Mouse (Mus musculus): ENCODE data around the gene Arid1a. TPM values are rescaled to one million over a fixed set of nuclear protein-coding genes. Genes with fewer than 3 reads are reported as not detected.

The Arid1a gene
- total RNA-seq, 1 experiment from 2014 or later, result 100 TPM

DNA sequence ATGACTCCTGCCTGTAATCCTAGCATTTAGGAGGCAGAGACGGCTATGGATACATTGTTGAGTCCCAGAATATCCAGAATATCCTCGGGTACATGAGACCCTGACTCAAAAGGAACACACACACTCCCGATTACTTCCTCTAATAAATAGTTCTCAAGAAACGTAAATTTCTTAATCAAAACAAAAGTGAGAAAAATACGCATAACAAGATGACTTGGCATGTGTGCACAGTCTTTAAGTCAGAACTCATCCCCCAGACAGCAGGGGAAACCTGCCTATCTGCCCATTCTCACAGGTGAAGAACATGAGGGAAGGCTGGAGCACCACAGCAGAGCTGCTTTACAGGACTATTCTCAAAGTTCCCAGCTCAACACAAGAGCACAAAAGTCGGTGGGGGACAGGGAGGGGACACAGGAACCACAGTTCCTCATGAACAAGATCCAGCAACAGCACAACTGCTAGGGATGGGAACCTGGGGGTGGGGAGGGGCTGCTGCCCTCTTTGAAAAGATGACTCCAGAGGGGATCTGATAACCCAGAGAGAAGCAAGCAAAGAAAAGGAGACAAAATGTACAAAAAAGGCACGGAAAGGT is 6.3 kb downstream of the Arid1a start:
- ATAC-seq (ENCODE audit: extremely low read depth, insufficient number of reproducible peaks, low FRiP score, poor library complexity, severe bottlenecking), result no peak

DNA sequence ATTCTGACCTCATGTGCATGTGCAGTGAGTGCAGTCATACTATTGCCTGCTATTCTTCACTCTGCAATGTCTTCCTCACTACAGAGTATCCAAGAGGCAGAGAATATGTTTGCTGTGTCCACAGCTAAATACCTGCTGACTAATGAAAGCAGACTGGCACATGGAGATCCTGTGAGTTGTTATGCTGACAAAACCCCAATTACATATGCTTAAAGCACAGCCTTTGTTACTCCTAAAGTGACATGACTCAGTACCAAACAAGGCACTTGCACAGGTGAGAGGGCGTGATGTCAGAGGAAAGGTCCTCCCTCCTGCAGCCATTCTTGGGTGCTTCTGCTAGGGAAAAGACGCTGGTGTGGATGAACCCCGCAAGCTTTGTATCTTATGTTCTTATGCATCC is 21.3 kb downstream of the Arid1a start:
- ATAC-seq (ENCODE audit: extremely low read depth, insufficient number of reproducible peaks, low FRiP score, poor library complexity, severe bottlenecking), result no peak

DNA sequence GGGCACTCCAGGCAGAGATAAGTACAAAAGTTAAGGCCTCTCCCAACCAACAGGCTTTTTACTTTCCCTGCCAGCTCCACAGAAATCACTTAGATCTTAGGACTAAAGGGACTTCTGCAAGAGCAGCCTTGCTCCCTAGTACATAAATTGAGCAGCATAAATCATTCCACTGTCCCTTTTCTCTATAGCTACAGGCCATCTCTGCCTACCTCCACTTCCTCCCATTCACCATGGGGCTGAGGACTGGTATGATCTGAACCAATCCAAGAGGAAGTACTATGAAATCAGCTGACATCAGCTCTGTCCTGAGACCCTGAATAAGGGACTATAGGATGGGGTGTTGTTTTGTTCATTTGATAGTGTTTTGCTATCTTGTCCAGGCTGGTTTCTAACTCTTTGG is 26.4 kb downstream of the Arid1a start:
- 0 out of 2 replicates have a peak, but pooled peaks have one; percentile 27 for ATAC-seq (ENCODE audit: extremely low read depth, insufficient number of reproducible peaks, low FRiP score, poor library complexity, severe bottlenecking)

DNA sequence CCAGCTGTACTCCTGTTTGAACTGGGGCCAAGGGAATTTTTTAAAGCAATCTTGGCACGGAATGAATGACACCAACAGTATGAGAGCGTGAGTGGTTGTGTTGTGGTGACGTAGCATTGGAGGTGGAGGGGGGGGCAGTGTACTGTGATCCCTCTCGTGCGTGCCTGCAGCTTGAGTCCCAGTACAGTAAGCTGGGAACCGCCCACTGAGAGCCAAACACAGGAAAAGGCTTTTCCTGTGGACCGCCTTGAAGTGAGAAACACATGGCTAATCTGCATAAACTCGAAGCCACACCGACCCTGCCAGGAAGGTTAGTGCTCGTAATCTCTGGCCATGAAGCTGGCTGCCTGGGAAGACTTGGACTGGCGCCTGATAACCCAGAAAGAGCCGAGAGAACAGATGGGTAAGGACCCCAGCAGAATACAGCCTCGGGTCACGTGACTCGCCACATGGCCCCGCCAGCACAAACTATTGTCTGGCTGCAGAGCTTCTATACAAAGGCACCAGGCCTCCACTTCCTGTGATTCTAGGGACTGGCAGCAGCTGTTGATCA is 27.0 kb downstream of the Arid1a start:
- ATAC-seq (ENCODE audit: extremely low read depth, insufficient number of reproducible peaks, low FRiP score, poor library complexity, severe bottlenecking), result peak; percentile 32; the same call in 1 of the 2 replicates

DNA sequence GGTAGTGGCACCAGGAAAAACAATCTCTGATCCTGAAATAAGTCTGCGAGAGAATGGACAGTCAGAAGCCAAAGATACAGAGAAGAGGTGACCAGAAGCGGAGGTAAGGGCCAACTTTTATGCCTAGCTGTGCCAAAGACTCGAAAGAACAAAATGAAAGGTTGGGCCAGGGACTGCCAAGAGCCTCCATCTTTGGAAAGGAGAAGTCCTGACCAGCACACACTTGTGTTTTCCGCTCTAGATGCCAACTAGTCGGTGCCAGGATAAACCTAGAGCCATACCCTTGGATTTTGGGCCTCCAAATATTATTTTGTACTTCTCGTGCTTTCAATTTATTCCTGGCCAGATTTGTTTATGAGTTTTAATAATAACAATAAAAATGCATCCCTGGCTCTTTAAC is 27.6 kb downstream of the Arid1a start:
- ATAC-seq (ENCODE audit: extremely low read depth, insufficient number of reproducible peaks, low FRiP score, poor library complexity, severe bottlenecking), result no peak

DNA sequence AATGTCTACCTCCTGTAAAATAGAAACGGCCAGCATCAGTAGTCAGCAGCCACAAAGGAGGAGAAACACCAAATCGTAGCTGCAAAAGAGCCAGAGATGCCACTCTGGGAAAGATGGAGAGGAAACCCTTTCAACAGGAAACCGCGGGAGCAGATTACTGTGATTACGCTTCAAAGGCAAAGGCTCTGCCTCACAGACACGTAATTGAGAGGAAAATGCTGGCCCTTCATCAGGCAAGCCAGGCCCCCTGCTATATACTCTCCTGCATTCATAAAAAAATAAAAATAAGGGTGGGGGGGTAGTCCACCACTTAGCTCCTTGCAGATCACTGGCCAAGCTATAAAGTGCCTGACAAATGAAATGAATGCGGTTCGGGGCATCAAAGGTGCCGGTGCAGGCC is 28.3 kb downstream of the Arid1a start:
- no peak for ATAC-seq (ENCODE audit: extremely low read depth, insufficient number of reproducible peaks, low FRiP score, poor library complexity, severe bottlenecking)

DNA sequence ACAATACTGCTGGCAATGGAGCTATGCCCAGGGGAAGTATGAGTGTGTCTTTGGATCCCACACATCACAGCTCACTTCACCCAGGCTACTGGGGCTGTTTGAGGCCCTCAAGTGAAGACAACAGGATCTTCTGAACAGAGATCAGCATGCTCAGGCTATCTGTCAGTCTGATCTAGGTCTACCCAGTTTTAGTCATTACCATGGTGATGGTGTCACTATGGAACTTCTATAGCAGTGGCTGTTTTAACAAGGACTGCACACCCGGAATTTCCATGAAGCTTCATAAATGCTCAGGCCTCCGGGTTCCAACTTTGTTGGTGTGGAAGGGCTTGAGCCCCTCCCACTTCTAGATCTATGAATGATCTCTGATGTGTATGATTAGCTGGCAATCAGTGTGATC is 30.9 kb downstream of the Arid1a start:
- ATAC-seq (ENCODE audit: extremely low read depth, insufficient number of reproducible peaks, low FRiP score, poor library complexity, severe bottlenecking), result no peak

DNA sequence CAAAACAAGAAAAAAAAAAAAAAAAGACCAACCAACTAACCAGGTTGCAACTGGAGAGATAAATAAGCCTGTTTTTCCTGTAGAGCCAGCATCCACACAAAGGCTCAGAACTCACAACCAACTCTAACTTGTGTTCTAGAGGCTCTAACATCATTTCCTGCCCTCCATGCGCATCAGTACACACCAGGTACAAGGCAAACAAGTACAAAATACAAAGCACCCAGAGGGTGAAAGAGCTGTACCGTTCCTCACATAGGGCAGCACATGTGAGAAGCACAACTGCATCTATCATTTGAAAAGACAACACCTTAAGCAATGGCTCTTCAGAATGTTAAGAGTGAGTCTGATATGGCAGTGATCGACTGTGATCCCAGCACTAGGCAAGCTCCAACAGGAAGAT is 36.8 kb downstream of the Arid1a start:
- ATAC-seq (ENCODE audit: extremely low read depth, insufficient number of reproducible peaks, low FRiP score, poor library complexity, severe bottlenecking), result no peak

DNA sequence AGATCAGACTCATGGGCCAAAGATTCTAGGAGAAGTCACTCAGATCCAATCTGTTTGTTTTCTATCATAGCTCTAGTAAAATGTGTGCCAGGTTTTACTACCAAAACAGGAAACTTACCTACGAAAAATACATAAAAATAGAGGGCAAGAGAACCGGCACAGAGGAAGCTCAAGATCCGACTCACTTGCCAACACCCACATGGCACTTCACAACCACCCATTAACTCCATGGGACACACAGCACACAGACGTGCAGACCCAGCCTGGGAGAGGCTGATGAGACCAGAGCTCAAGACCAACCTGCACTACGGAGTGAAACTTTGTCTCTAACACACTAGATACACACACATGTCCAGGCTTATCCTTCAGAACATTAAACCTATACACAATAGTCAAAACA is 43.8 kb downstream of the Arid1a start:
- no peak for ATAC-seq (ENCODE audit: extremely low read depth, insufficient number of reproducible peaks, low FRiP score, poor library complexity, severe bottlenecking)

DNA sequence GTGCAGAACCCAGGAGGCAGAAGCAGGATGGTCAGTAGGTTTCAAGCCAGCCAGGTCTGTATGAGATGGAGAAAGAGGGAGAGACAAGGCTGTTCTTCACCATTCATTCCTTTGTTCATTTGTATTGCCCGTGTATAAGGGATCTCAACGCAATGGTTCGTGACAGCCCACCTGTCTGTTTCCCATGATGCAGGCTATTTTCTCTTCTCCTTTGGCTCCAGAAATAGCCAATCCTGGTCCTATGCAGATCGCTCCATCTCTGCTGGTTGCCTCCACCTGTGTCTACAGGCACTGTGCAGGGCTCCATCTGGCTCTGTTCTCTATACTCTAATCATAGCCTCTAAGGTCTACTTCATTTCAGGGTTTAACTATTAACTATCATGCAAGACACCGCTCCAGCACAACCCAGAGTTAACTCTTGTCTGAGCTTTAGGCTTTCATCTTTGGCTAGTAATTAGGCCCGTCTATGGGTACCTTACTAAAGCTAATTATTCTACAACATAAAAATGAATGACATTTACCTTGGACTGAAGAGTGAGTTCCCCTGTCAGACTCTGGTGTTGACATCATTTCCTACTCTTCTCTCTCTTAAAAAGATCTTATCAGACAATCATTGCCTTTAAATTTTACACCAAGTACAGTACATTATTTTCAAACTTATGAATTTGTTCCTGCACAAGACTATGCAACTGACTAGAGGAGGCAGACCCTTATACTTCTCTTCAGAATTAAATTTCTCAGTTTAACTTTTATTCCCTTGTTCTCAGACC is 45.1 kb downstream of the Arid1a start:
- ATAC-seq (ENCODE audit: extremely low read depth, insufficient number of reproducible peaks, low FRiP score, poor library complexity, severe bottlenecking), result no peak

DNA sequence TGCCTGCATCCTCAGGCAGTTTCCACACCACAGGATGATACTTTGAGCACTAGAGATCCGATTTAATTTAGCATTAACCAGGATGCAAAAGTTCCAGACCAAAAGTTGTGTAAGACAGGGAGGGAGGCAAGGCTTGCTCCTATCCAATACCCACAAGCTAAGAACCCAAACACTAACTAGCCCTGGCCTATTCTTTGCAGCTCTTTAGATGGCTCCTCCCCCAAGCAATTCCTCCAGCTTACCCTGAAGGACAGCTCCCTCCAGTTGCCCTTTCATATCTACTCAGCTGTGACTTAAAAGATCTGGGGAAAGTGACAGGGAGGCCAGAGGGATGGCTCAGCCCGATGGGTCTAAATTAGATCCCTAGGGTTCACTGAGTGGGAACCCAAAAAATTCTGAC is 47.2 kb downstream of the Arid1a start:
- no peak for ATAC-seq (ENCODE audit: extremely low read depth, insufficient number of reproducible peaks, low FRiP score, poor library complexity, severe bottlenecking)

DNA sequence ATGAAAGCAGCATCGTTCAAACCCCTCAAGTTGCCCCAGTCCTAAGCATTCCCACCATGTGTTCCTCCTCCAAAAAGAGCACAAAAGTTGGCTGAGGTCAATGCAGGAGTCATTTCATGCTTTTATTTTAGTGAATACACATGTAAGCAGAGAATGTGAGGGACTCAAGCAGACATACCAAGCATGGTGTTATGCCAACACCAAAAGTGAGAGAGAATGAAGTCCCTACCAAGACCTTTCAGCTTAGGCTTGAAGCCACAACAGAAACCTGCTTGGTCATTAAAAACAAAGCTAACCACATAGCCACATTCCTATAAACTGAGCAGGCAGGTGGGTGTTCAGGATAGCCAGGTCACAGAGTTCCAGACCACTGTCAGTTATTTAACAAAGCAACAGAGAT is 49.1 kb downstream of the Arid1a start:
- ATAC-seq (ENCODE audit: extremely low read depth, insufficient number of reproducible peaks, low FRiP score, poor library complexity, severe bottlenecking), result no peak

DNA sequence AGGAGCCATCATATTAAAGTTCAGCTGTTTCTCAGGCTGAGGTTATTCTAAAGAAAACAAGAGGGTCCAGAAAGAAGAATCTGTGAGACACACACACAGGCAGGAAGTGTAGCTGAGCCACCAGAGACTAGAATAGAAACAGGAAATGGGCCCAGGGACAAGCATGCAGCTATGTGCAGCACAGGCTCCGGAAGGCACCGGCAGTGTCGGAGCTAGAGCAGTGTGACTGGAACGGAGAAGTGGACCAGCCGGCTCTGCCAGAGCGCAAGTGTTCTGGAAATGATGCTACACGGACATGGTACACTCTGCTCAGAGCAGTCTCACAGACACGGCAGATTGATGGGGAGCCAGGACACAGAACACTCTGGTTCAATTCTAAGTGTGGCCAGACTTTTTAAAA is 49.6 kb downstream of the Arid1a start:
- peak; percentile 94 for ATAC-seq (ENCODE audit: extremely low read depth, insufficient number of reproducible peaks, low FRiP score, poor library complexity, severe bottlenecking)

DNA sequence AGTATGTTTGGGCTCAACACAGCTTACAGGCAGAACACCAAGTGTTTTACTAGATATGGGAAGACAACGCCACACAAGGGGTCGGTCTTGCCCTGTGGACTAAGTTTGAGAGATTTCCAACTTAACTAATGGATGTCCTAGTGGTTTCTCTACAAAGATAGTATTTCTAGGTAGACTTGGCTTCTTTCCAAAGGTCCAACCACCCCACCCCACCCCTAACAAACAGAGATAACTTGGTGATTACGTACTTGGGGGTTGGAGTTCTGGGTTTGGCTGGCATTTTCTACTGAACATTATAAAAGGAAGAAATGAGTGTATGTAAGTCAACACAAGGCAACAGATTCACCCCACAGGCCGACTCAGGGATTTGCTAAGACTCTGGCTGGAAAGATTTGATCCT is 51.5 kb downstream of the Arid1a start:
- ATAC-seq (ENCODE audit: extremely low read depth, insufficient number of reproducible peaks, low FRiP score, poor library complexity, severe bottlenecking), result no peak

DNA sequence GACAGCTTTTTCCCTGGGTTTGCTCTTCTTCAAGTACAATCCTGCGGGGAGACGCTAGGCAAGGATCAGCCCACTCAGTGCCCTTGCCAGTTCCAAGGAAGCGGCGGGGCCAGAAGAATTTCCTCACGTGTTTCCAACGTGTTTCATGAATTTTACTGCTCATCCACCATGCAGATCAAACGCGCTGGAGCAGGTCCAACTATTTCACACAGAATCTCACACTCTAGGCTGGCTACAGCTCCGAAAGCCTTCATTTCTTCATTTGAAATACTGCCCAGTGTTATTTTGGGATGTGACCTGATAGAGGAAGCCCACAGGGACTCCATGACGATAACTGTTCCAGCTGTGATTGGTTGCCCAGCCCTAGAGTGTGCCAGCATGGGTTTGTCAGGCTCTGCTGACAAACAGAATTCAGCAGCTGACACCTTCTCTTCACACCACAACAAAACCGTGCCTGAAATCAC is 55.6 kb downstream of the Arid1a start:
- ATAC-seq (ENCODE audit: extremely low read depth, insufficient number of reproducible peaks, low FRiP score, poor library complexity, severe bottlenecking), result no peak

DNA sequence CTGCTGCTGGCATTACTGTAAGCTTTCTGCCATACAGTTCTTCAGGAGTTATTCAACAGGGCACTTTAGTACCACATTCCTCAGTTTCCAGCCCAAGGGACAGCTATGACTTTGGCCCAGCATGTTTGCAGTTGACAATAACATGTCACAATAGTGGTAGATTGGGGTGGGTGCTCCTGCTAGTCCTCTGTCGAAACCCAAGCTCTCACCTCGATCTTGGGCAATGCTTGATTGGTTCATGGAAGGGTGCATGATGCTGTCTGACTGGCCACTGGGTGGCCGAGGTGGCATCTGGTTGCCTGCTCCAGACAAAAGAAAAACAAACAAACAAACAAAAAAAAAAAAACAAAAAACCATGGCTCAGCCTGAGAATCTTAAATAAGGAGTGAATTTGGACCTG is 61.2 kb downstream of the Arid1a start:
- ATAC-seq (ENCODE audit: extremely low read depth, insufficient number of reproducible peaks, low FRiP score, poor library complexity, severe bottlenecking), result no peak

DNA sequence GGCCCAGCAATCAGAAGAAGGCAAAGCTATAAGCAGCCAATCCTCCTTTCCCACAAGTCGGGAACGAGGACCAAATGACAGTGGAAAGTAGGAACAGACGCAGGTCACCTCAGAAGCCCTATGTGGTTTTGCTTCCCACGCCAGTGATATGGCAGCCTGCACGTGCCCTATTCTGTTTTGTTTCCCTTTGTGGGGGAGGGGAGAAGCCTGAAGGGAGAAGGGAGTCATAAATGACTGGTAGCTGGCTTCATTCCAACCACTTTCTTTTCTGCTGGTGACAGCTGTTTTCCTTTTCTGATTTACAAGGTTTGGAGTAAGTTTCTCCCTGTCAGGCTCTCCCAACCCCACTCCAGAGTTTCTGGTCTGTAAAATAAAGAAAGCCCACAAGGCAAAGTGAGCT is 66.3 kb downstream of the Arid1a start:
- no peak for ATAC-seq (ENCODE audit: extremely low read depth, insufficient number of reproducible peaks, low FRiP score, poor library complexity, severe bottlenecking)

DNA sequence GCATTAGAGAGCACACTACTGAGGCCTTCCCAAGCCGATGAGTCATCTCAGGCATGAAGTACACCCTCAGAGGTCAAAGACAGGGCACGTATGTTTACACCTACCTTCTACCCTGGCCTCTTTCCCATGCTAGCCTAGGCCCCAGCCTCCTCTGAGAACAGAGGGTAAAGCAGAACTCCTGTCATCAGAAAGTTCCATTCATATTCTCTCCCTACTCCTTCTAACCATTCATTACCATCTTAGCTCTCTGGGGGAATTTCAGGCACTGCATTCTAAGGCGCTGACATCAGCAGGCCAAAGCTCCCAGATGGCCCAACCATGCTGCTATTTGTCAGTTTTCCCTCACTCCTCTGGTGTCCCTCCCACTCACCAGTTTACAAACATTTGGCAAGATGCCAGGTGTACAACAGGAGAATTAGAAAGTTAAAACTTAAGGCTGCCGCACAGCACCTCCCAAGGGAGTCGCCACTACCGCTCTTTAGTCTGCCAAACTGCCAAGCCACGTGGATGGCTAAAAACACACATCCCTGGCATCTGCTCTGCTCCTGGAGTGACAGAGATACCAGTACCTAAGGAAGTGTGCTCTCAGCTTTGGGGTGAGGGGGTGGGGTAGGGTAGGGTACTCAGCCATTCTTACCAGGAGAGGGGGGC is 68.0 kb downstream of the Arid1a start:
- ATAC-seq (ENCODE audit: extremely low read depth, insufficient number of reproducible peaks, low FRiP score, poor library complexity, severe bottlenecking), result no peak

DNA sequence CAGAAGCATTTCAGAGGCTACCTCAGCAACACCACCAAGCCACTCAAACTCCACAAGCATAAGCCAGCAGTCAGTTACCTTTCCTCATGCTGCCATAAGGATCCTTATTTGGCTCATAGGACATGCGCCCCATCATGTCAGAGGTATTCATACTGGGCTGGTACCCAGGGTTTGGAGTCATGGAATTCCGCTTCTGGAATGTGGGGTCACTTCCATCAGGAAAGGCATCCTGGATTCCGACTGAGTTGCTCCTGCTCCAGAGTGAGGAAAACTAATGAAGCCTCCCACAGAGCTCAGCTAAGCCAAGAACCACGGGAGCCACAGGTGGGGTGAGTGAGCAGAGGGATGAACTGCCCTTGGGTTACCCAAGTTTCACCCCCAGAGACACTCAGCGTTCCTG is 69.4 kb downstream of the Arid1a start:
- no peak for ATAC-seq (ENCODE audit: extremely low read depth, insufficient number of reproducible peaks, low FRiP score, poor library complexity, severe bottlenecking)

DNA sequence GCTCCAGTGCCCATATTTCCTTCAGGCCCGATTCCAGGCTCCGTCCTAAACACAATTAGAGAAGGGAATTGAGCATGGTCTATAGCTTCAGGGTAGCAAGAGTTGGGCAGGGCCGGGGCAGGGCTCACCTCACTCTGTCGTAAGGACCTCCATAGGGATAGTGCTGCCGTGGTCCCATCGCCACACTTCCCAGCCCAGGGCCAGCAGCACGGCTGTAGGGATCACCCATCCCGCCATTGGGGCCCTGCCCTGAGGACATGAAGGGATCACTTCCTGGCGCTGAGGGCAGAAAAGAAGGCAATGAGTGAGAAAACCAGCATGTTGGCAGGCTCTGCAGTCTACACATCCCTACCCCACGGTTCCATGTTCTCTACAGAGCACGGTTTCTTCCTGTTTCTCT is 70.1 kb downstream of the Arid1a start:
- no peak for ATAC-seq (ENCODE audit: extremely low read depth, insufficient number of reproducible peaks, low FRiP score, poor library complexity, severe bottlenecking)
